Mouse (Mus musculus) embryonic facial prominence, embryonic 10.5 days (tissue): ENCODE data around the gene F12. TPM values are rescaled to one million over a fixed set of nuclear protein-coding genes. Genes with fewer than 3 reads are reported as not detected.
A peak's percentile ranks its signal among the peaks of the same experiment; 100 is the strongest.

Source experiments
- DNase-seq: peaks from one replicate; pipeline ENCODE4 v3.0.0-alpha.2; 2017; ENCODE audit warnings: low spot score
- H3K27ac ChIP-seq: fragments of 300-500 bp; sonication (generic); replicated peaks from 2 replicates; pipeline ENCODE4 v1.5.1; 2016; ENCODE audit warnings: mild to moderate bottlenecking
- H3K27me3 ChIP-seq: fragments of 300-500 bp; sonication (generic); replicated peaks from 2 replicates; pipeline ENCODE4 v1.6.1; 2016; ENCODE audit warnings: low read depth, mild to moderate bottlenecking; ENCODE audit not compliant: poor library complexity, severe bottlenecking
- H3K36me3 ChIP-seq: fragments of 300-500 bp; sonication (generic); replicated peaks from 2 replicates; pipeline ENCODE4 v1.6.1; 2016; ENCODE audit warnings: mild to moderate bottlenecking, moderate library complexity
- H3K4me1 ChIP-seq: fragments of 300-500 bp; sonication (generic); 2 replicates; pipeline ENCODE4 v1.6.1; 2016
- H3K4me3 ChIP-seq: fragments of 300-500 bp; sonication (generic); 2 replicates; pipeline ENCODE4 v1.5.1; 2016; ENCODE audit warnings: mild to moderate bottlenecking, moderate library complexity
- H3K9me3 ChIP-seq: fragments of 300-500 bp; sonication (generic); 2 replicates; pipeline ENCODE4 v1.6.1; 2016; ENCODE audit warnings: mild to moderate bottlenecking
- whole genome bisulfite sequencing: fragments of 180-500 bp; shearing (Covaris S2); methylation state at CpG from one replicate; pipeline ENCODE4 v1.1.7; 2016; 5-methylcytosine and 5-hydroxymethylcytosine counted together
- polyA plus RNA-seq: library from polyadenylated mRNA; unstranded; fragments of >200 nt; fragmentation: Nextera tagmentation; extraction: Ambion mirVana; gene quantifications from 2 replicates; pipeline ENCODE4 v1.2.1, GENCODE M21; 2016

F12 gene
- polyA plus RNA-seq, result 0.13 TPM in 1 of 2 replicates, not detected in the other

DNA sequence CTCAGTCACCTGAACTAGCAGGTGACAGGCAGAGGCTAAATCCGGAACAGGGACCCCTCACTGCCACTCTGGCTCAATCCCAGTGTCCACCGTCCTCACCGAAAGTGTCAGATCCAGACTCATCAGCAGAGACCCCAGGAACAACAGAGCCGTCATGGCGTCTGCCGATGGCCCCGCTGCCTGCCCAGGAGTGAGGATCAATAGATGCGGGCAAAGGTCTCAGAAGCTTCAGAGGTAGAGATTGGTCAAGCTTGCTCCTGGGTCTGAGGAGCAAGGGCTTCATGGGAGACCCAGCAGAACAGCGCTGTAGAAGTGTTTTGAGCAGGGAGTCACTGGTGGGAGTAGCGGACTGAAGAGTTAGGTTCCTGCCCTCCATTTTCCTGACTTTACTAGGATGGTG is at the start of gene F12:
Gene F12, minus strand, starts transcription at position 181 of the 400 bp plus-strand sequence.
- no peaks in the 10 kb centered on the region for H3K9me3 ChIP-seq
- no peak within 1 kb of the TSS for H3K27ac ChIP-seq
- WGBS, result 91% methylated on average over 10 of the region's 10 CpGs
- DNase-seq, result no peak
- peaks cover 9% of the 10 kb centered on the region for H3K4me1 ChIP-seq
- peaks cover 13% of the 10 kb centered on the region for H3K27me3 ChIP-seq
- no peak within 1 kb of the TSS for H3K4me3 ChIP-seq
- H3K36me3 ChIP-seq, result no peaks in the 10 kb centered on the region

DNA sequence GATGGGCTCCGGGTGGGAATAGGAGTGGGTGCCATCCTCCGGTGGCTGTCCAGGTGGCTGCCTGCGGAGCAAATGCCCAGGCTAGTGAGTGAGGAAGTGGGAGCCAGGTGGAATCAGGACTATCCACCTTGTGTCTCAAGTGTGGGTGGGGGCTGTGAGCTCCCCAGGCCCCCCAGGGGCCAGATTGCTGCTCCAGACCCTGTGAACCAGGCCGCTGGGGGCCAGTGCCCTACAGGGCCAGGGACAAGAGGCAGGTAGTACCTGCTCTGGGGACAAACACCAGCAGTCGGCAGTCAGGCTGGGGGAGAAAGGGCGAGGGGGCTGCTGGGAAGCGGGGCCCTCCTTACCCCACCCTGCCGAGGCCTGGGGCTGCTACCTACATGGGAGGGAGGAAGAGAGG is 49.7 kb upstream of the F12 start:
- 0 out of 2 replicates have a peak overlapping the region, but pooled peaks have one; percentile 10 for H3K27ac ChIP-seq

DNA sequence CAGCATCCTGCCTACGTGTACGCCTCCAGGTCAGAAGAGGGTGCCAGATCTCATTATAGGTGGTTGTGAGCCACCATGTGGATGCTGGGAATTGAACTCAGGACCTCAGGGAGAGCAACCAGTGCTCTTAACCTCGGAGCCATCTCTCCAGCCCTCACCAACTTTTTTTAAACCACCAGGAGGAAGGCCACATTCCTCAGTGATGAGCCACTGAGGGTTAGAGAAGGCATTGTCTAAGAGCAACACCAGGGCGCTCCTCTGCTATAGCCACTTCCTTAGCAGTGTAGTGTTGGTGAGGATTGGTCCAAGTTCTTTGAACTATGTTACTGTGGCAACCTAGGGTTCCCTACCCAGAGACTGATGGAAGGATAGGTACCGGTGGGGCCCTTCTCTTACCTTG is 49.2 kb upstream of the F12 start:
- Histone ChIP-seq H3K36me3 (peaks cover 74% of the 10 kb centered on the region), H3K4me1 (peaks cover 58% of the 10 kb centered on the region), H3K27me3 (peaks cover 2% of the 10 kb centered on the region; the same call in 1 of the 2 replicates), H3K27ac (no peak overlapping the region), H3K4me3 (0 out of 2 replicates have a peak overlapping the region, but pooled peaks have one; percentile 13), H3K9me3 (no peaks in the 10 kb centered on the region)
- WGBS, result 91% methylated on average over 5 of the region's 5 CpGs
- no peak for DNase-seq

More for the DNA sequence above, 49.7 kb upstream of the F12 start:
- H3K36me3 ChIP-seq, result peaks cover 79% of the 10 kb centered on the region
- WGBS, result 96% methylated on average over 8 of the region's 8 CpGs
- H3K4me1 ChIP-seq, result peaks cover 53% of the 10 kb centered on the region
- H3K4me3 ChIP-seq, result peak overlapping the region; percentile 11; the same call in 1 of the 2 replicates
- no peaks in the 10 kb centered on the region for H3K9me3 ChIP-seq
- DNase-seq, result no peak
- H3K27me3 ChIP-seq, result no peaks in the 10 kb centered on the region

DNA sequence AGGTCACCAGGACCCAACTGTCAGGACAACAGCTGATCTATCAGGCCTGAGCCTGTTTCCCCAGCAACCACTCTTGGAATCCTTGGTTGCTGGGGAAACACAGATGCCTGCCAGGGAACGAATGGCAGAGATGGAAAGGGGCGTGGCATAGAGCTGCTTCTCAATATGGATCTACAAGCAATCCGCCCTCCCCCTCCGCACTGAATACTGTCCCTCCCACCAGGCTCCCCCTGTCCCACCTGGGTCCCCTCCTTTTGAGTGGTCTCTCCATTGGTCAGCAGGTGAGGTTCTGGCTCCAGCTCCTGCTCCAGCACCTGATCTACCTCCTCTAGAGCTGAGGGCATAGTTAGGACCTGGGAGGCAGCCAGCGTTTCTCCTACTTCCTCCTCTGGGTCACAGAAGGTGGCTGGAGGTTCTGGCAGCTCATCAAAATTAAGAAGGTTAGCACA is 48.1 kb upstream of the F12 start:
- Histone ChIP-seq H3K9me3 (no peaks in the 10 kb centered on the region), H3K27ac (0 out of 2 replicates have a peak overlapping the region, but pooled peaks have one; percentile 32), H3K27me3 (peaks cover 14% of the 10 kb centered on the region), H3K4me1 (peaks cover 68% of the 10 kb centered on the region), H3K4me3 (peak overlapping the region; percentile 23; the same call in 1 of the 2 replicates), H3K36me3 (peaks cover 63% of the 10 kb centered on the region)
- 55% methylated on average over 5 of the region's 5 CpGs for WGBS
- peak; percentile 60 for DNase-seq

DNA sequence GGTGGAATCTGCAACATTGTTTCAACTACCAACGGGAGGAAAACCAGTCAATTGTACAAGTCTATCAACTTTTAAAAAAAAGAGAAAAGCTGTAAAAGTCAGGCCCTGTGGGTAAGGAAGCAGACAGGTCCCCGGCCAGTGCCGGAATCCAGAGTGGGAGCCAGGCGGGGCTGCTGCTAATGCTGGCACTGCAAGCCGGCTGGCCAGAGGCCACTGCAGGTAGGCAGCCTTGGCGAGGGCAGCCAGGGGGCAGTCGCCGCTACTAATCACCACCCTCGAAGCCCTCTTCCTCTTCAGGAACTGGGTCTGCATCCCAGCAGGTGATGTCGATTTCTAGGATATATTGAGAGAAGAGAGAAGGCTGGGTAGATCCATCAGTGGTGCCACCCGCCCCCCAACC is 47.4 kb upstream of the F12 start:
- peaks cover 17% of the 10 kb centered on the region for H3K27me3 ChIP-seq
- no peak overlapping the region for H3K4me3 ChIP-seq
- 74% methylated on average over 11 of the region's 11 CpGs for WGBS
- no peak overlapping the region for H3K27ac ChIP-seq
- no peaks in the 10 kb centered on the region for H3K9me3 ChIP-seq
- H3K36me3 ChIP-seq, result peaks cover 56% of the 10 kb centered on the region
- peaks cover 75% of the 10 kb centered on the region for H3K4me1 ChIP-seq
- DNase-seq, result peak; percentile 19

DNA sequence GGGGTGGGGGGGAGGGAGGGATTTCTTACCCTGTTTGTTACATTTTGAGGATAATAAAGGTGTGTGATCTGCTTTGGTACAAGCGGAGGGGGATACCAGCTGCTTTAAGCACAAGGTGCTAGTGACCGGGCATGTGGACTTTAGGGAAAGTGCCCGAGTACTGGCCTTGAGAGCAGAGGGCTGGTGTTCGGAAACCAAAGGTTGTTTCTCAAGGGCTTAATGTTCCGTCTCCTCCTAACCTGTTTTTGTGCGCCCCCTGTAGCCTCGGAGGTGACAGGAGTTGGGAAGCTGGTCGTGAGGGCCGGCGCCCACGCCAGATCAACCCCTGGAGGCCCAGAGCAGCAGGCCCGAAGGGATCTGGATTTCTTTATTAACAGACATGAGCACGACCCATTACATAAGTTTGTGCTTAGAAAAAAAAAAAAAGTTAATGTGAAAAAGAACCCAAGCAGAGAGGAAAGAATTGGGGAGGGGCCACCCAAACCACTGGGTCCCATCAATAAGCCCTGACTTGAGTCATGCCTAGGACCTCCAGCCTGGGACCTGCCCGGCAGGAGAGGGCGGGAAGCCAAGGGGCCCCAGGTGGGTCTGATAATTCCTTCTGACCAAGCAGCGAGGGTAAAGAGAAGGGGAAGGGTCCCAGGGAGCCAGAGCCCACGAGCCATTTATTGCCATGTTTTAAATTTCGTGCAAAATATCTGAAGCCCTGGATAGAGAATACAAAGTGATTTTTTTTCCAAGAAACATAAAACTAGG is 46.7 kb upstream of the F12 start:
- Histone ChIP-seq H3K4me1 (peaks cover 81% of the 10 kb centered on the region), H3K27ac (peak overlapping the region; percentile 84), H3K4me3 (peak overlapping the region; percentile 80), H3K9me3 (no peaks in the 10 kb centered on the region), H3K36me3 (peaks cover 49% of the 10 kb centered on the region), H3K27me3 (peaks cover 17% of the 10 kb centered on the region)
- 19% methylated on average over 18 of the region's 18 CpGs for WGBS
- DNase-seq, result peak; percentile 70

DNA sequence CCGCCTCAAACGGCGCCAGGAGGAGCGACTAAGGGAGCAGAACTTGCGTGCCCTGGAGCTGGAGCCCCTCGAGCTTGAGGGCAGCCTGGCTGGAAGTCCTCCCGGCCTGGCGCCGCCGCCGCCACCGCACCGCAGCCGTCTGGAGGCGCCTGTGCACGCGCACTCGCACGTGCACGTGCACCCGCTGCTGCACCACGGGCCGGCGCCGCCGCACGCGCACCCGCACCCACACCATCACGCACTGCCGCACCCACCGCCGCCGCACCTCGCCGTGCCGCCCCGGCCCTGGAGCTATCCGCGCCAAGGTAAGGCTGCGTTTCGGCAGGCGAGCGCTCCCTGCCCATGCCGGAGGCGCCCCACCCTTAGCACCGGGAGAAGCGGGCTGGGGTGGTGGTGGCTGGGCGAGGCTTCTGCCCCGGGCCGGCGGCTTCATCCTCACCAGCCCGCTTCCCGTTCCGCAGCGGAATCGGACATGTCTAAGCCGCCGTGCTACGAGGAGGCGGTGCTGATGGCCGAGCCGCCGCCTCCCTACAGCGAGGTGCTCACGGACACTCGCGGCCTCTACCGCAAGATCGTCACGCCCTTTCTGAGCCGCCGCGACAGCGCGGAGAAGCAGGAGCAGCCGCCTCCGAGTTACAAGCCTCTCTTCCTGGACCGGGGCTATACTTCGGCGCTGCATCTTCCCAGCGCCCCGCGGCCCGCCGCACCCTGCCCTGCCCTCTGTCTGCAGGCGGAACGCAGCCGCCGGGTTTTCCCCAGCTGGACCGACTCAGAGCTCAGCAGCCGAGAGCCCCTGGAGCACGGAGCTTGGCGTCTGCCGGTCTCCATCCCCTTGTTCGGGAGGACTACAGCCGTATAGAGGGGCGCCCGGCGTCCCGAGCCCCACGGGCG is 45.8 kb upstream of the F12 start:
- WGBS, result under 1% methylated on average over 103 of the region's 103 CpGs
- Histone ChIP-seq H3K4me1 (peaks cover 86% of the 10 kb centered on the region), H3K27ac (peak overlapping the region; percentile 84), H3K36me3 (peaks cover 40% of the 10 kb centered on the region), H3K4me3 (peak overlapping the region; percentile 80), H3K27me3 (peaks cover 17% of the 10 kb centered on the region), H3K9me3 (no peaks in the 10 kb centered on the region)
- peak; percentile 79 for DNase-seq

DNA sequence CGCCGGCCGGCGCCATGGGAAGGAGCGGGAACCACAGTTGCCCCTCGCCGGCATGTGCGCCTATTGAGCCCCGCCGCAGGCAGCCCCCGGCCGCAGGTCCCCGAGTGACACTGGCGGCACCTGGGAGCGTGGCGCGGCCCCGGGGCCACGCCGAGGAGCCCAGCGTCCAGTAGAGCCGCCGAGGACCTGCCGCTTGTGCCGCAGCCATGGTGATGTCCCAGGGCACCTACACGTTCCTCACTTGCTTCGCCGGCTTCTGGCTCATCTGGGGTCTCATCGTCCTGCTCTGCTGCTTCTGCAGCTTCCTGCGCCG is 45.2 kb upstream of the F12 start:
- no peak for DNase-seq

DNA sequence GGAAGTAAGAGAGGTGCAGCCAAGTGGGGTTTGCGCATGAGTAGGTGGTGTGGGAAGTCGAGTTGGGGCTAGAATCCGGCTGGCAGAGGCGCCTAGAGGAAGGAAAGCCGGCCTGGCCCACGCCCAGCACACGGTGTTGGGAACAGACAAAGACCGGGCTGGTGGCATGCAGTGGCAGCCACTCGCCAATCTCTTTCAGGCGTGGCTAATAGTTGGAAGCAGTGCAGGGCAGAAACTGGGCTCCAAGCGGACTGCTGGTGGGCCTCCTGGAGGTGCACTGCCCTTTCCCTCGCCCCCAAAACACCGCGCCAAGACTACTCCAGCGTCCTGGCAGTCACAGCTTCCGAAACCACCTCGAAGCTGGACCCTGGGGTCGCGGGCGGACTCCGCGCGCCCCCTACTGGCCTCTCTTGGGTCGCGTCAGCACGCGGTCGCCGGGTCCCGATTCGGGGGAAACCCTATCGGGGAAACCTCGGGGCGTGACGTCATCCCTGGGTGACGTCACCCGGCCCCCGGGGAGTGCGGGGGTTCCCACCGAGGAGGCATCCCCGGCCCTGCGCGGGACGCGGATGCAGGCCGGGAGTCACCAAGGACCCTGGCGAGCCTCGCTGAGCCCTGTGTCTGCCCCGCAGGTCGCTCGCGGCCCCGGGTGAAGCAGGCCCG is 44.7 kb upstream of the F12 start:
- 2% methylated on average over 54 of the region's 54 CpGs for WGBS
- Histone ChIP-seq H3K27ac (peak overlapping the region; percentile 84), H3K36me3 (peaks cover 29% of the 10 kb centered on the region), H3K4me3 (peak overlapping the region; percentile 80), H3K9me3 (no peaks in the 10 kb centered on the region), H3K27me3 (peaks cover 17% of the 10 kb centered on the region), H3K4me1 (peaks cover 93% of the 10 kb centered on the region)
- DNase-seq, result peak; percentile 96

More for the DNA sequence above, 45.2 kb upstream of the F12 start:
- Histone ChIP-seq H3K27ac (peak overlapping the region; percentile 84), H3K9me3 (no peaks in the 10 kb centered on the region), H3K27me3 (peaks cover 17% of the 10 kb centered on the region), H3K36me3 (peaks cover 34% of the 10 kb centered on the region), H3K4me3 (peak overlapping the region; percentile 80), H3K4me1 (peaks cover 92% of the 10 kb centered on the region)
- 0% methylated on average over 31 of the region's 31 CpGs for WGBS

DNA sequence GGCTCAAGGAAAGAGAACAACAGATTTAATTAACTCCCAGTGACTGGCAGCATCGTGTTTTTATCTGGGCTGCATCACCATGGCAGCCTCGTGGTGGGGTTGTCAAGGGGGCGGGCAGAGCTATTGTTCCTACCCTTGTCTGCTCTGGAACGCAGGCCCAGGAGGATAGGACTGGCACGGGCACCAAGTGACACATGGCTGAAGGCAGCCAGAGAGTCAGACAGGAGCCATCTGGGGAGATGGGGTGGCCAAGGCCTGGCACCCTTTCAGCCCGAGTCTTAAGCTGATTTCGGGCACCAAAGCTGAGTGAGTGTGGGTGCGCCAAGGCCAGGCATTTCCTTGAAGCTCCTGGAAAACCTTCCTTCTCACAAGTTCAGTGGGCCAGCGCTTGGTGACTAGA is 43.8 kb upstream of the F12 start:
- peak overlapping the region; percentile 84; the same call in 1 of the 2 replicates for H3K27ac ChIP-seq
- no peaks in the 10 kb centered on the region for H3K9me3 ChIP-seq
- no peak for DNase-seq
- H3K4me3 ChIP-seq, result peak overlapping the region; percentile 80; the same call in 1 of the 2 replicates
- 70% methylated on average over 9 of the region's 9 CpGs for WGBS
- H3K4me1 ChIP-seq, result peaks cover 94% of the 10 kb centered on the region
- peaks cover 17% of the 10 kb centered on the region for H3K27me3 ChIP-seq
- H3K36me3 ChIP-seq, result peaks cover 20% of the 10 kb centered on the region

DNA sequence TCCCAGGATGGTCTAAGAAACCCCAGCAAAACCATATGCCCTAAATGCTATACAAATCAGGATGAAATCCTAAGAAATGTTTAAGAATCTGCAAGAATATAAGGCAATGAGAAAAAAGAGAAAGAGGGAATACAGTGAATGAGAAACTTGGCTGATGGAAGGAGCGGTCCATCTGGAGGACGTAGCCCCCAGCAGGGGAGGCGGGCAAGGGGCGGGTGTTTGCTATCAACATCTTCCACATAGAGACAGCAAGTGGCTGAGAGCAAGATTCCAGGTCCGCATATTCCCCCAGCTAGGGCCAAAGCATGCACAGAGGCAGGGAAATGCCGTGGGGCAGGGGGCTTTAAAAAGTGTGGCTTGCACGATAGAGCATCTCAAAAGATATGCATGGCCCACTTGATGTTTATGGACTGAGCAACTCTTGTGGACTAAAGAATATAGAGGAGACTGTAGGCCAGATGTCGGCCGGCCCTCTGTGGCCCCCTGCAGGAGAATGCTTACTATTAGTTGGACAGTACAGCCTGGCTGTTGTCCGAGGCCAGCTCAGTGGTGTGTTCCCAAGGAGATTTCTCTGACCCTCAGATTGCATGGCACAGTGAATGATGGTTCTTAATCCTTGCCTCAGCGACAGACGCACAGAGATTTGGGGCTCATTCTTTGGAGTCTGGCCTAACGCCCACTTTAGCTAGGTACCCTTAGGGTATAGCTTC is 42.4 kb upstream of the F12 start:
- Histone ChIP-seq H3K27me3 (peaks cover 17% of the 10 kb centered on the region), H3K9me3 (no peaks in the 10 kb centered on the region), H3K27ac (no peak overlapping the region), H3K36me3 (peaks cover 7% of the 10 kb centered on the region), H3K4me1 (peaks cover 94% of the 10 kb centered on the region), H3K4me3 (no peak overlapping the region; the same call in 1 of the 2 replicates)
- WGBS, result 58% methylated on average over 13 of the region's 13 CpGs
- DNase-seq, result peak; percentile 57
